Mouse (Mus musculus): ENCODE measurements around the gene Card10. TPM values are rescaled to one million over a fixed set of nuclear protein-coding genes. Genes with fewer than 3 reads are reported as not detected.

Card10 gene
- total and polyA plus RNA-seq, 3 experiments = 15.0 to 22.3 (median 17.0) TPM

- H3K4me1 ChIP-seq (ENCODE audit: control insufficient read depth, insufficient read depth, low read length) = peaks cover 13% of the 10 kb centered on the region
- peak; percentile 70 to 82 for DNase-seq
- peak overlapping the region; percentile 85 for H3K4me3 ChIP-seq
- no peaks in the 10 kb centered on the region for H3K79me2 ChIP-seq (replicated peaks; ENCODE audit: control insufficient read depth, insufficient read depth, low read length)
- H3K27me3 ChIP-seq (ENCODE audit: control insufficient read depth, insufficient read depth, low read length) = no peaks in the 10 kb centered on the region
- WGBS = 7% methylated on average over 8 of the region's 8 CpGs
- TF ChIP-seq POLR2A (IDR thresholded peaks at IDR 0.05; ENCODE audit: insufficient read depth, low read depth, low read length) = peak; percentile 20; the same call in 1 of the 2 replicates
- 0 out of 2 replicates have a peak, but pooled peaks have one; percentile 21 for TF ChIP-seq EP300 (IDR thresholded peaks at IDR 0.05; ENCODE audit: insufficient read depth, low read depth, low read length)
- no peak for TF ChIP-seq CTCF (IDR thresholded peaks at IDR 0.05)
- intact Hi-C loops (cut with DNase I) = loop anchor here (2.0 kb wide), 1 partner anchor 17 kb away; no protein-coding TSS in a partner anchor
- H3K36me3 ChIP-seq (ENCODE audit: control insufficient read depth, insufficient read depth, low read length) = peaks cover 2% of the 10 kb centered on the region
- no peak overlapping the region for H3K9ac ChIP-seq (ENCODE audit: low read depth, low read length)
- peak overlapping the region; percentile 96 for H3K27ac ChIP-seq
Measured at GRCm38 (mm10) chr15:78803499-78803900, 658 bp upstream of the Card10 start.

- 5% methylated on average over 67 of the region's 67 CpGs for WGBS
- DNase-seq = no peak
- TF ChIP-seq EP300 (IDR thresholded peaks at IDR 0.05; ENCODE audit: insufficient read depth, low read depth, low read length) (no peak), POLR2A (IDR thresholded peaks at IDR 0.05; ENCODE audit: insufficient read depth, low read depth, low read length) (no peak), CTCF (IDR thresholded peaks at IDR 0.05) (peak; percentile 48)
- H3K79me2 ChIP-seq (replicated peaks; ENCODE audit: control insufficient read depth, insufficient read depth, low read length) = no peaks in the 10 kb centered on the region; the same call in 1 of the 2 replicates
- intact Hi-C loops (cut with DNase I) = loop anchor here (2.0 kb wide), 1 partner anchor 15 kb away; no protein-coding TSS in a partner anchor
- peak overlapping the region; percentile 98 for H3K9ac ChIP-seq (ENCODE audit: low read depth, low read length)
- H3K27me3 ChIP-seq (ENCODE audit: control insufficient read depth, insufficient read depth, low read length) = no peaks in the 10 kb centered on the region
- H3K27ac ChIP-seq = peak overlapping the region; percentile 96
- peaks cover 20% of the 10 kb centered on the region for H3K4me1 ChIP-seq (ENCODE audit: control insufficient read depth, insufficient read depth, low read length)
- peaks cover 2% of the 10 kb centered on the region for H3K36me3 ChIP-seq (ENCODE audit: control insufficient read depth, insufficient read depth, low read length)
- H3K4me3 ChIP-seq = peak overlapping the region; percentile 85
Measured at GRCm38 (mm10) chr15:78801971-78802741, 686 bp downstream of the Card10 start.

GRCm38 (mm10) chr15:78801571-78801970, 1.3 kb downstream of the Card10 start:
- Histone ChIP-seq H3K9ac (ENCODE audit: low read depth, low read length) (peak overlapping the region; percentile 98), H3K4me3 (peak overlapping the region; percentile 47), H3K36me3 (ENCODE audit: control insufficient read depth, insufficient read depth, low read length) (peaks cover 2% of the 10 kb centered on the region), H3K27me3 (ENCODE audit: control insufficient read depth, insufficient read depth, low read length) (no peaks in the 10 kb centered on the region), H3K4me1 (ENCODE audit: control insufficient read depth, insufficient read depth, low read length) (peaks cover 21% of the 10 kb centered on the region), H3K27ac (peak overlapping the region; percentile 30), H3K79me2 (replicated peaks; ENCODE audit: control insufficient read depth, insufficient read depth, low read length) (no peaks in the 10 kb centered on the region; the same call in 1 of the 2 replicates)
- TF ChIP-seq POLR2A (IDR thresholded peaks at IDR 0.05; ENCODE audit: insufficient read depth, low read depth, low read length) (no peak), CTCF (IDR thresholded peaks at IDR 0.05) (no peak), EP300 (IDR thresholded peaks at IDR 0.05; ENCODE audit: insufficient read depth, low read depth, low read length) (no peak)
- intact Hi-C loops (cut with DNase I) = no loop called here
- DNase-seq = no peak
- WGBS = 53% methylated on average over 9 of the region's 9 CpGs

- Histone ChIP-seq H3K79me2 (replicated peaks; ENCODE audit: control insufficient read depth, insufficient read depth, low read length) (no peaks in the 10 kb centered on the region; the same call in 1 of the 2 replicates), H3K27me3 (ENCODE audit: control insufficient read depth, insufficient read depth, low read length) (no peaks in the 10 kb centered on the region), H3K4me1 (ENCODE audit: control insufficient read depth, insufficient read depth, low read length) (peaks cover 18% of the 10 kb centered on the region), H3K36me3 (ENCODE audit: control insufficient read depth, insufficient read depth, low read length) (peaks cover 2% of the 10 kb centered on the region), H3K27ac (peak overlapping the region; percentile 45), H3K9ac (ENCODE audit: low read depth, low read length) (peak overlapping the region; percentile 46), H3K4me3 (peak overlapping the region; percentile 36)
- 33% methylated on average over 21 of the region's 21 CpGs for WGBS
- intact Hi-C loops (cut with DNase I) = no loop called here
- peak in 1 of 2 experiments; percentile 48 for DNase-seq
- TF ChIP-seq CTCF (IDR thresholded peaks at IDR 0.05) (no peak), POLR2A (IDR thresholded peaks at IDR 0.05; ENCODE audit: insufficient read depth, low read depth, low read length) (no peak), EP300 (IDR thresholded peaks at IDR 0.05; ENCODE audit: insufficient read depth, low read depth, low read length) (no peak)
Measured at GRCm38 (mm10) chr15:78799029-78799428, 3.8 kb downstream of the Card10 start.

GRCm38 (mm10) chr15:78797060-78797329, 5.8 kb downstream of the Card10 start:
- Histone ChIP-seq H3K79me2 (replicated peaks; ENCODE audit: control insufficient read depth, insufficient read depth, low read length) (no peaks in the 10 kb centered on the region; the same call in 1 of the 2 replicates), H3K9ac (ENCODE audit: low read depth, low read length) (peak overlapping the region; percentile 24; the same call in 1 of the 2 replicates), H3K36me3 (ENCODE audit: control insufficient read depth, insufficient read depth, low read length) (peaks cover 2% of the 10 kb centered on the region), H3K27me3 (ENCODE audit: control insufficient read depth, insufficient read depth, low read length) (no peaks in the 10 kb centered on the region), H3K4me3 (peak overlapping the region; percentile 12; the same call in 1 of the 2 replicates), H3K27ac (peak overlapping the region; percentile 57), H3K4me1 (ENCODE audit: control insufficient read depth, insufficient read depth, low read length) (peaks cover 12% of the 10 kb centered on the region)
- DNase-seq = no peak
- WGBS = 86% methylated on average over 8 of the region's 8 CpGs
- TF ChIP-seq POLR2A (IDR thresholded peaks at IDR 0.05; ENCODE audit: insufficient read depth, low read depth, low read length) (no peak), CTCF (IDR thresholded peaks at IDR 0.05) (no peak), EP300 (IDR thresholded peaks at IDR 0.05; ENCODE audit: insufficient read depth, low read depth, low read length) (no peak)
- intact Hi-C loops (cut with DNase I) = no loop called here

Data from heart, adult 2 months (tissue).